Mouse (Mus musculus) kidney, adult 8-10 months (tissue): Measurements from ENCODE around the gene Abi3.

Experiments
- DNase-seq, 2 experiments: peaks; one replicate each; pipeline ENCODE4 v3.0.0; 2022

Abi3 gene

DNA sequence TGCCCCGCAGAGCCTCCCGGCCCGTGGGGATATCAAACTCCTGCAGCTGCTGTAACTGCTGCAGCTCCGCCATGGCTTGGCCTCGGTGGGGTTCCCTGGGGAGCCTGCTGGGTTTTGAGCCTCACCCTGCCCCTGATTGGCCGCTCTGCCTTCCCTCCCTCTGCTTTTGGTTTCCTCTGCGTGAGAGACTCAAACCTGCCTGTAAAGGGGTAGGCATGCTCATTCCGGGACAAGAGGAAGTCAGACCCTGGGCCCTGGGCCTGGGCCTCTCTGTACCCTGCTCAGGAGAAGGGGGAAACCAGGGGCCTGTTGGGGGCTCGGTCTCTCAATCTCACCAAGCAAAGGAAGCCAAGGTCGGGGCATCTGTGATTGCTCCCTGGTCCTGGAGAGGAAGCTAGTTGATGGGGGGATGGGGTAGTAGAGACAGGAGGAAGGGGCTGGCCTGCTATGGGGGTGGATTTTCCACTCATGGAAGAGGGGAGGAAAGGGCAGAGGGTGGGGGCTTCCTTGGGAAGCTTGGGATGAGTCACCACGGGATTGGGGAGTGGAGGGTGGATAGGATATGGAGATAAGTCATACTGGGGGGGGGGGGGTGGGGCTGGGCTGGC lies at the start of gene Abi3:
Abi3 (minus strand) TSS at position 403 of the 608 bp plus-strand sequence.
- DNase-seq, result peak in 1 of 2 experiments; percentile 44

DNA sequence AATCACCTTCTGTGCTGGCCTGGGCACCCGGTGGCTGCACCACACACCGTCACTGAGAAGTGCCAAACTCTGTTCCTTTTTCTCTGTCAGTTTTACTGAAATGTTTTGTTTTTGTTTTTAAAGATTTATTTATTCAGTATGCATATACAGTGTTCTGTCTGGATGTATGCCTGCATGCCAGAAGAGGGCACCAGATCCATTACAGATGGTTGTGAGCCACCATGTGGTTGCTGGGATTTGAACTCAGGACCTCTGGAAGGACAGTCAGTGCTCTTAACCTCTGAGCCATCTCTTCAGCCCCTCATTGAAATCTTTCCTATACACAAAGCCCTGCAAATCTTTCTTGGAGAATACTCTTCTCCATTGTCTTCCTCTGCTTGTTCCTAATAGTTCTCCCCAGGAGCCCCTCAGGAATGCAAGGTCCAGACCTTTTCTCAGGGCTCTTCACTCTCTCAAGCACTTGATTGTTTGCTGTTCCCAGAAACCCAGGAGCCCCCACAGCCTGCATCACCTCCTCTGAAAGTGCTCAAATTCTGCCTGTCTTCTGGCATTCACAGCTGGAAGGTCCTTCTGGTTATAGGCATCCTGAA lies 48.3 kb upstream of the Abi3 start:
- no peak for DNase-seq

DNA sequence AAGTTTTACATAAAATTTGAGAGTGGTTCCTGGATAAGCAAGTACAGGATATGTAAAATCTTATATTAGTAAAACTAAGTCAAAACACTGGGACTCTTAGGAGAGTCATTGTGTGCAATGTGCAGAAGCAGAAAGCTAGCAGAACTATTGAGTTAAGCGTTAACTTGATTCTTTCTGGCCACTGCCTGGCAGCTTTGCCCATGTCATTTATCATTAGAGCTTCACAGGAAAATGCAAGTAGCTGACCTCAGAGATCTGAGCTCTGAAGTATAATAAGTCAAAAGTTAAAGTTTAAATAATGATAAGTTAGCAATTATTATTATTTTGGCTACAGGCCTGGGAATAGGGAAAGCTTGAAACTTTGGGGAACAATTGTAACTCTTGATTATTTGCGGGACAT lies 37.6 kb upstream of the Abi3 start:
- peak in 1 of 2 experiments; percentile 19 for DNase-seq

DNA sequence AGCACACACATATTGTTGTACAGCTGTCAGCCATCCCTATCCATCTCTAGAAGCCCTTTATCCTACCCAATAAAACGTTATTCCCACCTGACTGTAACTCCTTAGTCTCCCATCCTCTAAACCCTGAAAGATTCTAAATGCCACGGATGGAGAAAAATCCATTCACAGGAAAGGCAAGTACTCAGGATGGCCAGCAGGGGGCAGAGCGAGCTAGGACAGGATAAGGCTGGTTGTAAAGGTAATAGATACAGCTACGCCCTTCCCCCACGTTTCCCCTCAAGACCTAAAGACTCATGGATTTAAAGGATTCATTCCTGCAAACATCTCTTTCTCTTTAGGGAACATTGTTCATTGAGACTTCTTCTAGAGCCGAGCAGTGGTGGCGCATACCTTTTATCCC lies 34.0 kb upstream of the Abi3 start:
- DNase-seq, result peak in 1 of 2 experiments; percentile 41

DNA sequence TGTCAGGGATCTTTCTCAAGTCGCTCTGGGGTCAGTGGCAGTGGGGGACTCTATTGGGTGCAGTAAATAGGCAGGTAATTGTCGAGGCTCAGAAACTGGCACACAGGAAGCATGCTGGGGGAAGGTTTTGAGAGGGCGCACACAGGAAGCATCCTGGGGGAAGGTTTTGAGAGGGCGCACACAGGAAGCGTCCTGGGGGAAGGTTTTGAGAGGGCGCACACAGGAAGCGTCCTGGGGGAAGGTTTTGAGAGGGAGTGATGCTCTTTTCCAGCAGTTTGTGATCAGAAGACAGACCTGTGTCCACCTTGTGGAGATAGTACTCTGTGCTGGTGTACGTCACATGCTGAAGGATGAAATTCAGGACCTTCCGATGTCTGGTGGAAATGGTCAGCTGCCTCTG lies 33.5 kb upstream of the Abi3 start:
- no peak for DNase-seq

DNA sequence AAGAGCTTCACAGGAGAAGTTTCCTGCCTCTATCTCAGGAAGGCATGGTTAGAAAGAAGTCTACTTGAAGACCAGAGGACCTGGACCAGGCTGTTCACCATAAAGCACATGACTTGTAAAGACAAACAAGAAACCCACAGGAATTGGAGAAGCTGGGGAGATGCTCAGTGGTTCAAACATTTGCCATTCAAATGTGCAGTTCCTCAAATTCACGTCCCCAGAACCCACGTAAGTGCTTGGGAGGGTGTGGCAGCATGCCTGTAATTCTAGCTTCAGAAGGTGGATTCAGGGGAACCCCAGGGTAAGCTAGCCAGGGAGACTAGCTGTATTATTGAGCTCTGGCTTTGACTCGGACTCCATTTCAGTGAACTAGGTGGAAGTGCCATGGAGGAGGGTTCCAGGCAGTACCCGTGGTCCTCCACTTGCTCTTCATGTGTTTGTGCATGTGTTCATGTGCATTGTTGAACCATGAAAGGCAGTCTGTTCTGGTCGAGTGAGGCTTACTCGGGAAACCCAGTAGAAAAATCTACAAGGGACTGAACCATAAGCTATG lies 27.7 kb upstream of the Abi3 start:
- DNase-seq, result no peak

DNA sequence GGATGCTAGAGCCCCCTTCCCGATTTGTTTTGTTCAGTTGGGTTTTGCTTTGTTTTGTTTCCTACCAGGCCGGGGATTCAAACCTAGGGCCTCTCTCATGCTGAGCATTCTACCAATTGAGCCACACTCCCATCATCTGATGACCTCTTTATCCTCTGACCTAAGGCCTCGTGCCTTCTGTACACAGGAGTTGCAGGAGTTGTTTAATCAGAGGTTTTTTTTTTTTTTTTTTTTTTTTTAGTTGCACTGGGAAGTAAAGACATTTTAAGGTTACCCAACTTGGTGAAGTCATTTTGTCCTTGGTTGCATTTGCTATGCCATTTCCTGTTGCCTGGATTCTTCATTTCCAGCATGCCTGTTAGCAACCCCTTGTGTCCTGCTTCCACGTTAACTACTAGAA lies 27.2 kb upstream of the Abi3 start:
- no peak for DNase-seq

DNA sequence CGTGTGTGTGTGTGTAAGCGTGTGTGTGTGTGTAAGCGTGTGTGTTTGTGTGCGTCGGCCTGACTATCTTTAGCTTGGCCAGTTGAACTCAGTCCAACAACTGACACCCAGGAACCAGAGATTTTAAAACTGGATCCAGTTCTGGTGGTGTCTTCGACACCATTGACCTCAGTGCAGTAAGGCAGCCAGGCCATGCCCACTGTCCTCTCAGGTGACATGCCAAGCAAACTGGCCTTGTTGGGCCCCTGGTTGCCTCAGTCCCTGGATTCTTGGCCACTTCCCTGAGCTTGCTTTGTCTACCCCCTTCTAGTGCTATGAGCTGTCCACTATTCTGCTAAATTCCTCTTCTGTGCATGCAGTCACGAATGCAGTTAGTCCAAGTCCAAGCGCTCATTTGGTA lies 19.1 kb upstream of the Abi3 start:
- DNase-seq, result no peak

DNA sequence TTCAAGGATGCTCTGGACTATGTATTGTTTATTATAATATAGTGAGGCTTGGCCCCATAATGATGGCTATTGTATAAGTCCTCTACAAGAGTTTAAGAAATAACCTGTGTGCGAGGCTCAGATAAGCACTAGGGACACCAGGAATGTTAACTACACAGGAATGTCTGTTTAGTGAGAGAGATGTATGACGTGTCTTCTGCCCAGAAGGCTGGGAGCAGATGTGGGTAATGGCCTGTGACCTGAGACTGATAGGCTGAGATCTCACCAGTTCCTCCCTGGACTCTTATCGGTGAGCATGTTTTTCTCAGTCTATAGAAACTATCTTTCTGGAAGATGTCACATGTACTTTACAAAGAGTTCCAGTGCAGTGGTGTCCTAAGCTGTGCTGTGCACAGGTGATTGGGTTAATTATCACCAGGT lies 17.8 kb upstream of the Abi3 start:
- DNase-seq, result no peak

DNA sequence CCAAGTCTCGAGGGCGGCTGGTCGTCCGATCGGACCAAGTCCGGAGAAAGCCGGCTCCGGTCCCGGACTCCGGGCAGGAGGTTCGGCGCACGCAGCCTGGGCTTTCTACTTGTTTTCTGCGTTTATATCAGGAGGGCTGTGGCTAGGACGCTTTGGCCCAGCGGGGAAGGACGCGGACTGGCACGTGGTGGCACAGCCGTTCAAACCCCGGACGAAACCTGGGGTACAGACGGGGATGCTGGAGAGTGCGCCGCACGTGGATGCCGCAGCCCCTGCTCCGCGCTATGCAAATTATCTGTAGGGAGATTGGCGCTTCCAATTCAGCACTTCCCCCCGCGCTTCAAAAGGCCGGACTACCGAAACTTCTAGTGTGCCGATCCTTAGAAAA lies 17.2 kb upstream of the Abi3 start:
- DNase-seq, result peak in 1 of 2 experiments; percentile 73

DNA sequence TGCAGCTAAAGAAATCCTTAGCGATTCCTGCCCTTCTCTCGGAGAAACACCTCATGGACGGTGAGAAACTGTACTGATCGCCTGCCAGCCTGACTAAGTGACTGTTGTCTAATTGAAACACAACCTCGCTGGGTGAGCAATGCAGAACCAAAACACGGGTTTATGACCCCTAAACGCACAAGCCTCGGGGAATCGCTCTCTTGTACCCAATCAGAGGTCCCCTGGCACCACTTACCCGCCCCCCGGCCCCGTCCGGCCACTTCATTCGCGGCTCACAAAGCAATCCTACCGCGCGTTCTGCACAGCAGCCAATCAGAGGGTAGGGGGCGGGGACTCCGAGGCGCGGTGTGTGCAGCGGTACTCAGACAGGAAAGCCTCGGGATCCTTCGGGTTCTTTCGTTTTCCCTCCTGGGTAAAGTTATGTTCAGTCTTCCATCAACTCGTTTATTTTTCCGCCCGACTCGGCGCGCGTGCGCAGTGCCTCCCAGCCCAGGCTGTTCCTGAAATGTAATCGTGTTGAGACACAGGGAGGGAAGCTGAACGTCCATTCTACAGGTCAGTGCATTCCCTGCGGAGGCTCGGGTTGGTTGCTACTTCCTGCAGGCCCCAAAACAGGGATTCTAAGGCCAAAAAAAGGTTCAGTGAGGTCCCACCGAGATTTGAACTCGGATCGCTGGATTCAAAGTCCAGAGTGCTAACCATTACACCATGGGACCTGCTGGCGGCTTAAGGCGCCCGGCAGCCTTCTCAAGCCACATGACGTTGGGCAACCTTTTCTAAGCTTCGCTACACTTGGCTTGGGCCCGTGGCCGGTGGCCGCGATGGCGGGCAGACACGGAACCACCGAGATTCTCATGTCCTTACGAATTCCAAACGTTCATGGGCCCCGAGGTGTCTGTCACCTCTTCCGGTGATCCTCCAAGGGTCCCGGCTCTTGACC lies 16.5 kb upstream of the Abi3 start:
- DNase-seq, result peak; percentile 97 to 98

DNA sequence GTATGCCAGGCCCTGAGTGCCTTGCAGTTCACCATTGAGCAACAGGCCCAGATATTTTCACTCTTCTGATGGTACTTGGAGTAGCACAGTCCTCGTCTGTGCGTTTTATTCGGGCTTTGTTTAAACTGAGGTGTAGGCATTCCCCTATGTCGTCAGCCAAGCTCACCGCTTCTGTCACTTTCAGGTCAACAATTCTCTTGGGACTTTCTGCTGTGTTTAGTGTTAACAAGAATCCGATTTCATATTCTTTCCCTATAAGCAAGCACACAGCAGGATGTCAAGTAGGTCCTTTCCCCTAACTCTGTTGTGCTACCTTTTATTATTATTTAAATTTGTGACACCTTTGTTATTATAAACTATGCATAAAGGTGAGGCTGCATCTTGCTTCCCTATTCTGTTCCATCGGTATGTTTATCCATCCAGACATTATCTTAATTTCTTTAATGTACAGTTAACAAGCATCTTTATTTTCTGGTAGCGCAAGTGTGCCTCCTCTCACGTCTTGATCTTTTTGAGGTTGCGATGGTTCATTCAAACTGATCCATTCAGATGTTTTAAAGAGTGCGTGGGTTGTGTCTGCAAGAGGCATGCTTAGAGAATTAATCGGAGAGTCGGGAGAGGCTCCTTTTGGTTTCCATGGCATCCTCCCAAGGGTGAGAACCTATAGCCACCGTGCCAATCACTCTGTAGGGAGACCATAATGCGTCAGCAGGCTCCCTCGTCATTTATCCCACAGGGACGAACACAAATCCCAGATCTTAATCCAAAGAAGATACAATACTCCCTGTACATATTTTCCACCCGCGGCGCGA lies 15.6 kb upstream of the Abi3 start:
- DNase-seq, result no peak

DNA sequence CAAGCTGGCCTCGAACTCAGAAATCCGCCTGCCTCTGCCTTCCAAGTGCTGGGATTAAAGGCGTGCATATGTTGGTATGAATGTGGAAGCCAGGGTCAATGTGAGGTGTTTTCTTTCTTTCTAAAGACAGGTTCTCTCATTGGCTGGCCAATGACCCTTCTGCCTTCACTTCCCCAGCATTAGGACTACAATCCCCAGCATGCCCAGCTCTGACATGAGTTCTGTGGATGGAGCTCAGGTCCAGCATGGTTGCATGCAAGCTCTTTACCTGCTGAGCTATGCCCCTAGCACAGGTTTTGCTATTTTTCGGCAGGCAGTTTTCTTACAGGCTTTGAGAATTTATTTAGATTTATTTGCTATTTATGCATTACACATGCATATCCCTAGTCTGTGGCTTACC lies 15.0 kb upstream of the Abi3 start:
- no peak for DNase-seq

DNA sequence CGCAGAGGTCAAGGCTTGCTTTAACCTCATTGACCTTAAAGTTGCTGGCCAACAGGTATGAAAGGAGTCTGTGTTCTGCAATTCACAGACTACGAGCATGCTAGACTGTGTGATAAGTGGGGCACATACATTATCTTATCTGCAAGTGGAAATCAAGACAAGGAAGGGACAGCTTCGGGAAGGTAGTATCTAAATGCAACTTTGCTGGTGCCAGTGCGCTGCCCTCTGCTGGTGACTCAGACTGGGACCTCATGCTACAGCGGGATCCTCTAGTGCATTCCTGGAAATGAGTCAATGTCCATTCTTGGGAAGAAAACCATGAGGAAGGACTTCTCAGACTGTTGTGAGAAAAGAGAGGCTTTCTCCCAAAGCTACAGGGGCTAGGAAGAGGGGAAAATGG lies 11.4 kb upstream of the Abi3 start:
- DNase-seq, result peak; percentile 62 to 81

DNA sequence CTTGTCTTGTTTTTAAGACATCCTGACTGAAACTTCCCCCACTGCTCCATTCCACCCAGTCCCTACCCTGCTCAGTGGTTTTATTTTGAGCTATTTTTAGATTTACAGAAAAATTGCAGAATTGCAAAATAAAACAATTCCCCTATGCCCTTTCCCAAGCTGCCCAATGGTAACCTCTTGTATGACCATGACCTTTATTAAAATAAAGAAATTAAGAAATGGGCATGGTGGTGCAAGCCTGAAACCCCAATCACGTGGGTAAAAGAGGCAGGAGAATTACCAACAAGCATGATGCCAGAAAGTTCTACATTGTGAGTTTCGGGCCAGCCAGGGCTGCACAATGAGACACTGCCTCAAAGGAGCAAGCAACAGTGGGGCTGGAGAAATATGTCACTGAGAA lies 8.6 kb upstream of the Abi3 start:
- DNase-seq, result no peak

DNA sequence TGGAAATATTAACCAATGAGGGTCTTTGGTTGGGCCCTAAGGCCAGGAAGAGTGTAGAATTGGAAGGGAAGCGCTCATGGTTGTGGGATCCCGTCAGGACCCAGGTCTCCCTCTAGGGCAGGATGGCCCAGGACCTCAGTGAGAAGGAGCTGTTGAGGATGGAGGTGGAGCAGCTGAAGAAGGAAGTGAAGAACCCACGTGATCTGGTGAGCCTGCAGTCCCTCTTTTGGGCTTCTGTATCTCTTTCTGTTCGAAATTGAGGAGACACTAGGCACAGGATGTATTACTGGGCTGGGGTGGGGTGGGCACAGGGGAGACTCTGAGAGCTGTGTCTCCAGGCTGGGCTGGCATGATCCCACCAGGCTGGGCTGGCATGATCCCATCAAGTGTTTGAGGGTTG lies 2.7 kb upstream of the Abi3 start:
- DNase-seq, result no peak

DNA sequence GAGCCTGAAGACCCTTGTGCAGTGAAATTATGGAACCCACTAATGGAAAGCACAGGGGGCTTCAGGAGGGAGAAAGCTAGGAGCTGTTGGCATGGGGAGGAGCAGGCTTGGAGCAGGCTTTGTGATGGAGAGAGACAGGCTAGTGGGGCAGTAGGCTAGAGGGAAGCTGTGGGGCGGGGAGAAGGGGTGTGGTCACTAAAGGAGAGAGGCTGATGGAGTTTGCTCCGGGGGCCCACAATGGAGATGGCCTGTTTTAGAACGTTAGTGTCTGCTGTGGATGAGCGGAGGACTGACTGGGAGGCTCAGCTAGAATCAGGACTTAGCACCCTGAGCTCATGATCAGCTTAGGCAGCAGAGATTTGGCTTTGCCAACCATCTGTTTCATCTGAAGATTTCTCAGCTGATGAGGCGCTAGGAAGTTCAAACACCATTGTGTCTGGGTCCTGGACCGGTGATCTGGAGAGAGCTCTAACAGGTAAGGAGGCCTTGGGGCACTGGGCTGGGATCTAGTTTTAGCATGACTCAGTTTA lies 1.2 kb upstream of the Abi3 start:
- DNase-seq, result no peak

DNA sequence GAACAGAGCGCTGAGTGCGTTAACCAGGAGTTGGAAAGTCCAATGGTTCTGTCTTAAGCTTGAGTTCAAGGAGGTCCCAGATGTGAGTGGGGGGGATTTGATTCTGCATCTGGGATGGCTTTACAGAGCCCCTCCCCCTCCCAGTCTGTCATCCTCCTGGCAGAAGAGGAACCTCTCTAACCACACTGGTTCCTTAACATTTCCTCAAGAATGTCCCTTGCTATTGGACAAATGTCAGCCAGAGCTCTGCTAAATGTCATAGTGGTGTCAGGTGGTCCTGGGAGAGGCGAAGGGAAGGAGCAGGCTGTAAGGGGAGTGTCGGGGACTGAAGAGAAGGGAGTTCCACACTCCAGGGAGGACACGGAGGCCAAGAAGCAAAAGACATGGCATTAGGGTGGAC lies 677 bp upstream of the Abi3 start:
- no peak for DNase-seq

DNA sequence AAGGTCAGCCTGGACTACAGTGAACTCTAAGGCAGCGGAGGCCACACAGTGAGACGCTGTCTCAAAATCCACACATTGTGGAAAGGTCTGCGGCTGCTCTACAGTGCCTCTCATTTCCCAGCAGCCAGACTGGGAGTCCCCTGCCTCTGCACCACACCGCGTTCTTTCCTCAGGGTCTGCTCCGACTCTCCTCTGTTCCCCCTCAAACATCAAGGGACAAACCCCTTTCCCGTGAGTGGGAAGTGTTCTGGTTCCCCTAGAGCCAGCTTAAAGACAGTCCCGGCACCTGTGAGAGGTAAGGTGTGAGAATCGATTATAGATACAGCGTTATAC lies 812 bp downstream of the Abi3 start:
- no peak for DNase-seq

DNA sequence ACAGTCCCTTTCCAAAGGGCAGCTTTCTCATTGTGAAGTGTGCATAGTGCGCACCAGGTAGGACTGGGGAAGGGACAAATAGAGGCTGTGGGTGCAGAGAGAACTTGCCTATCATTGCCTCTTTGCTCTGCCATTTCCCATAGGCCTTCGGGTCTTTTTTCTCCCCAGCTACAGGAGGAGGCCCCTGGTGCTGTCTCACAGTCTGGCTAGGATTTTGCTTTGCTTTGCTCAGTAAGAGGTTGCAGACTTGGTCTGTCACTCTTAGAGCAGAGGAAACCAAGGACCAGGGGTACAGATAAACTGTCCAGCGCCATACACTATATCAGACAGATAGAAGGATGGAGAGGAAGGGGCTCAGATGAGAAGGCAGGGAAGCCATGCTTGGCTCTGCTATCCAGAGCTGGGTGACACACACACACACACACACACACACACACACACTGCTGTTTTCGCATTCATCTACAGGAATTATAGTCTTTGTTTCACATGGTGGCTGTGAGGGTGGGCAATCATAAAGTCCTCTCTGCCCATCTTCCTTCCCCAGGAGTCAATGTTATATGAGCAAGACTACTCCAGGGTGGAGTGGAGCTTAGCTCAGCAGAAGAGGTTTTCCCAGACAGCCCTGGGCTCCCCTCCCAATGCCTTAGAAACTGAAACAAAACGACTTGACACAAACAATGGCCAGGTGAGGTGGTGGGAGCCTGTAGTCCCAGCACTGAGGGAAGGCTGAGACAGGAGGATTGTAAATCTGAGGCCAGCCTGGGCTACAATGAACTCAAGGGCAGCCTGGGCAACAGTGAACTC lies 1.4 kb downstream of the Abi3 start:
- no peak for DNase-seq

DNA sequence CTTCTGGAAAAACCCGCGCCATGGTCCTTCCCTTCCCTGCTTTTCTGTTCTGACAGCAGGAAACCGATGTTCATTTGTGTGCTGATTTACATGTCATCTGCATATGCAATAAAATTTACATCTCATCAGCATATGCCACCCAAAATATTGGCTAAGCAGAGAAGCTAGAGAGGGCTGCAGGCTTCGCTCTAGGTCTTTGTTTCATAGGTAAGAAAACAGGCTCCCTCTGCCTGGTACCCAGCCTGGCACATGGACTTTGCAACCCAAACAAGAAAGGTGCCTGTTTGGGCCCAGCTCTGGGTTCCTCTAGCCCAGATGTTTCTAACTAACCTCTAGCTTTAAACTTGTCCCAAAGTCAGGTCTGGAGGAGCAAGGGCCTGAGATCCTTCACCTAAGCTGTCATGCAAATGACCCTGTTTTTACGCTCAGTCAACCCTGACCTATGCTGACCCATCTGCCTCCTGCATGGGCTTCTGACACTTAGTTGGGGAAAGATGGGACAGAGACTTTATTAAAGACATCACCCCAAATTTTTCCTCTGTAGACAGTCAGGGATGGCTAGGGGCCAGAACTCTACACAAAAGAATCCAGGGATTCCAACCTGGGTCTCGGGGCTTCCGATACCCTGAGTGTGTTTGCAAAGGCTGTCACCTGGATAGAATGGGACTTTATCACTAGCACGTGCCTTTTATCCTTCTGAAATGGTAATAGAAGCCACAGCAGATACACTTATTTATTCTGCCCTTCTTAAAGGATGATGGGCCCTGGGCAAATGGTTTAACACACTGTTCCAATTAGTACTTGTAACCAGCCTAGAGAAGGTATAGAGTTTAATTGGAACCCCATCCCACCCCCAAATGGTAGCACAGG lies 3.0 kb downstream of the Abi3 start:
- DNase-seq, result no peak
